Mouse (Mus musculus): ENCODE measurements around the gene Klra17.
"Not testable (repeated sequence)": the region's sequence is repeated elsewhere in the genome, so short reads cannot be mapped to it uniquely, and the experiment has no call there.

The Klra17 gene

DNA sequence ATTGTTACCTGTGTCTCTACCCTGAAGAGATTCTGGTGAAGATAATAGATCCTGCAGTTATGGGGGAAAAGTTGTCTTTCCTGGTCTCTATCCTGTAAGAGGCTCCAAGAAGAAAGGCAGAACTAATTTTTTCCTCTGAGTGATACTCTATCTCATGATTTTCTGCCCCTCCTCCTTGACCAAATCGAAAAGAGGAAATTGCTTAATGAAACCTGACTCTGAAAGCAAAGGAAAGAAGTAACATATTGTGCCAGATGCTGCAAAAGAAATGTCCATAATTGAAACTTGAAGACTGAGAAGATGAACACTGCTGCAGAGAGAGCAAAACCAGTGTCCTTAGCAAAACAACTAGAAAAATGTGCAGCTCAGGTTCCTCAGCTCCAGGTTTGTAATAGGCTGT, at the start of gene Klra17:
Gene Klra17, minus strand, starts transcription at position 124 of the 400 bp plus-strand sequence.
- no peak for DNase-seq (ENCODE audit: low read depth, low spot score)

DNA sequence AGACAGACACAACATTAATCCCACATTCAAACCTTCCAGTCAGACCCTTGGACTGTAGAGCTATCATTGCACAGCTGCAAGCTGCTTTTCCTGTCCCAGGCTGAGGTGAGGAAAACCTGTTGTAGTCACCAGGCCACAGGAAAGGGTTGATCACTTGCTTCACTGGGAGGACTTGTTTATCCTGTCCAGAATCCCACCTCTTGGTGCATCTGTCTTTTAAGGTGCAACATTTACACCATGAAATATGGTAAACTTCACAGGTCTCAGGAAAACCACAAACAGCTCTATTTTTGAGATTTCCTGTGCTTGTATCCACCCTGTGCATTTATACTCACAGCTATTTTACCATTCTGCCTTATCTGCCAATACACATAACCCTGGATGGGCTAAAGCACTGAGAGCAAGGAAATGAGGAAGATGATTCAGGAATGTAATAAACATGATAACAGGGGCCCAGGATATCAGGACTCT, 41.0 kb upstream of the Klra17 start, which contains the start of gene Klra5:
Gene Klra5, minus strand, starts transcription at position 175 of the 471 bp plus-strand sequence.
- not testable (repeated sequence) for DNase-seq (ENCODE audit: low read depth, low spot score)

DNA sequence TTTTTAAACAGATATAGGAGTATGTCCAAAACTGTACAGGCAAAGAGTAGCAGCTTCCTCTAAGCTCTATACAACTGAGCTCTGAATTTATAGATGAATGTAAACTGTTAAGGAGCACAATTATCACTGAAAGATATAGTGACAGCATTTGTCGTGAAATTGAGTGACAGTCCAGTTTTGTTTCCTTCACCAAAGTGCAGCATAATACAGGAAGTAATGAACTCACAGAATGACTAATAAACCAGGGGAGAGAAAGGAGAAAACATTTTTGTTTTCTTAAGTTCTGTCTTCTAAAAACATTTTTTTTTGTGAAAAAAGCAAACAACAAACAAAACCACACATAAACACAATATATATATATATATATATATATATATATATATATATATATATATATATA, 40.5 kb upstream of the Klra17 start:
- no peak for DNase-seq (ENCODE audit: low read depth, low spot score)

DNA sequence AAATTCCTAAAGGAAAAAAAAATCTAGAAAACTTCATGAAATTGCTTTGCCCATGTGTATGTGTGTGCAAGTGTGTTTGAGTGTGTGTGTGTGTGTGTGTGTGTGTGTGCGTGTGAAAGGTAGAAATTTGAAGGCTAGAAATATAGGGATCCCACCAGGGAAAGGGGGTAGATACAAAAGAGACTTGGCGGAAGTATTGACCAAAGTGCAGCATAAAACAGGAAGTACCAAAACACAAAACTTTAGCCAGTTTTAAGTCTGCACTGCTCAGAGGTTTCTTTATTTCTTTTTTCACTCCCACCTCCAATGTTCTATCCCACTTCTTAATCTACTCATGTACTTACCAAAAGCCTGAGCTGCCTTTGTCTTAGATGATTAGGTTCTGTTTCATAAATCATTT, 6.1 kb upstream of the Klra17 start:
- no peak for DNase-seq (ENCODE audit: low read depth, low spot score)

DNA sequence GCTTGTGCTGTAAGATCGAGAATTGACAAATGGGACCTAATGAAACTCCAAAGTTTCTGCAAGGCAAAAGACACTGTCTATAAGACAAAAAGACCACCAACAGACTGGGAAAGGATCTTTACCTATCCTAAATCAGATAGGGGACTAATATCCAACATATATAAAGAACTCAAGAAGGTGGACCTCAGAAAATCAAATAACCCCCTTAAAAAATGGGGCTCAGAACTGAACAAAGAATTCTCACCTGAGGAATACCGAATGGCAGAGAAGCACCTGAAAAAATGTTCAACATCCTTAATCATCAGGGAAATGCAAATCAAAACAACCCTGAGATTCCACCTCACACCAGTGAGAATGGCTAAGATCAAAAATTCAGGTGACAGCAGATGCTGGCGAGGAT, 14.1 kb downstream of the Klra17 start, which contains the start of gene Gm17631:
Gene Gm17631, plus strand, starts transcription at position 301 of the 400 bp plus-strand sequence.
- not testable (repeated sequence) for DNase-seq (ENCODE audit: low read depth, low spot score)

DNA sequence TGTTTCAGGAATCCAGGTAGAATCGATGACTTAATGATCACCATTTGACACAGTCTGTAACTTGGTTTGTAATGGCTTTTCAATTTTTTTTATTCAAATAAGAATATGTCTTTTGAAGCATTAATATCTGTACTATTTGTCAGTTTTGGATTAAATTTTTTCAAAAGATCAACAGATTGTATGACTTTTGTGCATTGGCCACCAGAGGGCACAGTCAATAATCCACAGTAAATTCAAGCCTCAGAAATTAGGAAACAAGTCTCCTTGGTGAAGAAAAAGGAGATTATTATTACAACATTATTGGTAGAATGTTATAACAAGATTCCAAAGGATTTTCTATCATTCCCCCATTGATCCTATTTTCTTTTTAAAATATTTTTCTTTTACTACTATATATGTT, 50.9 kb downstream of the Klra17 start:
- no peak for DNase-seq (ENCODE audit: low read depth, low spot score)

DNA sequence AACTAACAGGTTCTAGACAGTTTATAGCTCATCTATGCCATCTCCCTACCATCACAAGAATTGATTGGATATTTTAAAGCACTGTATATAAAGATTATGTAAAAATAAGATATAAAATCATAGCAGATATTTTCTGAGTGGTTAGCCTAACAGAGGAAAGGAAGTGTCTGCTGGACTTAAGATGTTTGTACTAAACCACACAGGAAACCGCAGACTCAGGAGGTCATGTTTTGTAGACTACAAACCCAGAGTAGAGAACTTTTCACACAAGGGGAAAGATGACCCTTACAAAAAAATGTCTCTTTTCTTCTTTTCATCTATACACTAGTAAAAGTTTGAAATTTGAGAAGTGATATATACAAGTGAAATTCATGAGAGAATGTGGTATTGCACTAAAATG, 52.5 kb downstream of the Klra17 start:
- no peak for DNase-seq (ENCODE audit: low read depth, low spot score)

DNA sequence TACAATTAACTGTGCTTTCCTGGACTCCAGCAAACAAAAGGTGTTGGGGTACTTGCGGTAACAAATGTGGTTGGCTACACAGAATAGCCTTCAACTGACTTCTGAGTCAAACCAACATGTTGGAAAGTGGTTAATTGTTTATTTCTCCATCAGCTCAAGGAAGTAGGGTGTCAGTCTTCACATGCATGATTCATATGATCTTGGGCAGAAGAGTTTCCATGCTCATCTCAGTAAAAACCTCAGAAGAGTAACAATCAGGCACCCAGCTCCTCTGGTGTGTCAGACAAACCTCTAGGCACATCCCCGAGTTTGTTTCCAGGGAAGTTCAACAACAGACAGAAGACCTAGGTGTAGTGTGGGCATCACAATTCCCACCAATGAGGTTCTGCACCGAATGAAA, 58.7 kb downstream of the Klra17 start:
- DNase-seq (ENCODE audit: low read depth, low spot score): no peak

DNA sequence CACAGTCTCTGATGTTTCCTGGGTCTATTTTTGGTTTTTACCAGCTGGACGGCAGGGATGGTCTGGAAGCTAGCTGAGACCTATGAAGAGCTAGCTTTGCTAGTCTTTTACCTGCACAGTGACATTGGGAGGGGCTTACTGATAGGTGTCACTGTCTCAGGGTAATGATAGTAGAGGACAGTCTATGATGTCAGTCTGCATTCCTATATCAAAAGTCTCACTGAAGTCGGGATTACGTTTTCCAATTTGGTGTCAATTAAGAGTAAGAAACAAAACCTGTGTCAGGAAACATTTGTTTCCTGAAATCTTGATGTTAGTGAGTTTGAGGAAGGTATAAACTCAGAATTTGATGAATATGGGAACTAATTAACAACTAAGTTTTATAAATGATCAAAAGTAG, 92.3 kb downstream of the Klra17 start, which contains the start of gene Gm156:
Gene Gm156, minus strand, starts transcription at position 101 of the 400 bp plus-strand sequence.
- not testable (repeated sequence) for DNase-seq (ENCODE audit: low read depth, low spot score)

Data from R1 (cell line).